Mouse (Mus musculus): ENCODE data around the gene Defb19. TPM values are rescaled to one million over a fixed set of nuclear protein-coding genes. Genes with fewer than 3 reads are reported as not detected.

Defb19 gene
- total RNA-seq, 1 experiment: not detected

- Histone ChIP-seq H3K9ac (ENCODE audit: insufficient read depth, low read depth, low read length, poor library complexity, severe bottlenecking) (no peak overlapping the region), H3K4me3 (ENCODE audit: insufficient read depth in 1 of 2, low read depth in 1 of 2, low read length in 2 of 2, poor library complexity in 1 of 2, severe bottlenecking in 1 of 2) (no peak overlapping the region), H3K36me3 (ENCODE audit: control insufficient read depth, insufficient read depth, low read length, poor library complexity, severe bottlenecking) (no peaks in the 10 kb centered on the region), H3K4me1 (ENCODE audit: control insufficient read depth in 2 of 2, insufficient read depth in 2 of 2, low read length in 2 of 2, poor library complexity in 1 of 2) (no peaks in the 10 kb centered on the region), H3K27ac (ENCODE audit: insufficient read depth, low read depth, low read length, poor library complexity, severe bottlenecking) (no peak overlapping the region), H3K9me3 (ENCODE audit: control insufficient read depth, insufficient read depth, low read depth, low read length) (no peaks in the 10 kb centered on the region)
- in situ Hi-C loops (cut with MboI; ENCODE audit: low sequenced_read_pairs in 2 of 2, unreplicated experiment in 2 of 2): no loop called here
- DNase-seq (ENCODE audit: low read depth, low spot score): no peak
- TF ChIP-seq ZC3H11A (IDR thresholded peaks at IDR 0.05; ENCODE audit: borderline replicate concordance, low read depth, low read length) (no peak), CHD2 (IDR thresholded peaks at IDR 0.05; ENCODE audit: low read depth, low read length) (no peak), HCFC1 (IDR thresholded peaks at IDR 0.05; ENCODE audit: borderline replicate concordance, insufficient read depth, low read length) (no peak), ZNF384 (IDR thresholded peaks at IDR 0.05; ENCODE audit: low read depth, low read length) (no peak), MAFK (IDR thresholded peaks at IDR 0.05; ENCODE audit: insufficient read depth, low read depth, low read length) (no peak)
These were observed 9.8 kb downstream of the Defb19 start for GRCm38 (mm10) chr2:152570313-152570712.

- no peak overlapping the region for H3K4me3 ChIP-seq (ENCODE audit: insufficient read depth in 1 of 2, low read depth in 1 of 2, low read length in 2 of 2, poor library complexity in 1 of 2, severe bottlenecking in 1 of 2)
- H3K9me3 ChIP-seq (ENCODE audit: control insufficient read depth, insufficient read depth, low read depth, low read length): no peaks in the 10 kb centered on the region
- no peaks in the 10 kb centered on the region for H3K4me1 ChIP-seq (ENCODE audit: control insufficient read depth in 2 of 2, insufficient read depth in 2 of 2, low read length in 2 of 2, poor library complexity in 1 of 2)
- no peaks in the 10 kb centered on the region for H3K36me3 ChIP-seq (ENCODE audit: control insufficient read depth, insufficient read depth, low read length, poor library complexity, severe bottlenecking)
- in situ Hi-C loops (cut with MboI; ENCODE audit: low sequenced_read_pairs in 2 of 2, unreplicated experiment in 2 of 2): no loop called here
- H3K27ac ChIP-seq (ENCODE audit: insufficient read depth, low read depth, low read length, poor library complexity, severe bottlenecking): no peak overlapping the region
- TF ChIP-seq ZNF384 (IDR thresholded peaks at IDR 0.05; ENCODE audit: low read depth, low read length) (no peak), HCFC1 (IDR thresholded peaks at IDR 0.05; ENCODE audit: borderline replicate concordance, insufficient read depth, low read length) (no peak)
- no peak overlapping the region for H3K9ac ChIP-seq (ENCODE audit: insufficient read depth, low read depth, low read length, poor library complexity, severe bottlenecking)
- no peak for DNase-seq (ENCODE audit: low read depth, low spot score)
These were observed 10.2 kb downstream of the Defb19 start for GRCm38 (mm10) chr2:152569881-152570280.

- H3K4me1 ChIP-seq (ENCODE audit: control insufficient read depth in 2 of 2, insufficient read depth in 2 of 2, low read length in 2 of 2, poor library complexity in 1 of 2): no peaks in the 10 kb centered on the region
- in situ Hi-C loops (cut with MboI; ENCODE audit: low sequenced_read_pairs in 2 of 2, unreplicated experiment in 2 of 2): no loop called here
These were observed 11.1 kb downstream of the Defb19 start, which contains the start of gene Gm17416 for GRCm38 (mm10) chr2:152569038-152569437. TSS of gene Gm17416 (plus strand) at chr2:152569338.

GRCm38 (mm10) chr2:152556655-152557054 lies 23.5 kb downstream of the Defb19 start:
- in situ Hi-C loops (cut with MboI; ENCODE audit: low sequenced_read_pairs in 2 of 2, unreplicated experiment in 2 of 2): no loop called here
- H3K4me3 ChIP-seq (ENCODE audit: insufficient read depth in 1 of 2, low read depth in 1 of 2, low read length in 2 of 2, poor library complexity in 1 of 2, severe bottlenecking in 1 of 2): no peak overlapping the region
- H3K9me3 ChIP-seq (ENCODE audit: control insufficient read depth, insufficient read depth, low read depth, low read length): no peaks in the 10 kb centered on the region
- no peaks in the 10 kb centered on the region for H3K36me3 ChIP-seq (ENCODE audit: control insufficient read depth, insufficient read depth, low read length, poor library complexity, severe bottlenecking)
- TF ChIP-seq ZNF384 (IDR thresholded peaks at IDR 0.05; ENCODE audit: low read depth, low read length): no peak
- no peak for TF ChIP-seq HCFC1 (IDR thresholded peaks at IDR 0.05; ENCODE audit: borderline replicate concordance, insufficient read depth, low read length)
- no peak for TF ChIP-seq MAFK (IDR thresholded peaks at IDR 0.05; ENCODE audit: insufficient read depth, low read depth, low read length)
- TF ChIP-seq ZC3H11A (IDR thresholded peaks at IDR 0.05; ENCODE audit: borderline replicate concordance, low read depth, low read length): no peak
- TF ChIP-seq CHD2 (IDR thresholded peaks at IDR 0.05; ENCODE audit: low read depth, low read length): no peak
- H3K27ac ChIP-seq (ENCODE audit: insufficient read depth, low read depth, low read length, poor library complexity, severe bottlenecking): no peak overlapping the region
- peaks cover 0 to 3% of the 10 kb centered on the region in 2 experiments; a peak in 1 of 4 replicates for H3K4me1 ChIP-seq (ENCODE audit: control insufficient read depth in 2 of 2, insufficient read depth in 2 of 2, low read length in 2 of 2, poor library complexity in 1 of 2)
- no peak for DNase-seq (ENCODE audit: low read depth, low spot score)
- no peak overlapping the region for H3K9ac ChIP-seq (ENCODE audit: insufficient read depth, low read depth, low read length, poor library complexity, severe bottlenecking)

More at GRCm38 (mm10) chr2:152569038-152569437, 11.1 kb downstream of the Defb19 start, which contains the start of gene Gm17416:
- Histone ChIP-seq H3K9me3 (ENCODE audit: control insufficient read depth, insufficient read depth, low read depth, low read length) (no peaks in the 10 kb centered on the region), H3K4me3 (ENCODE audit: insufficient read depth in 1 of 2, low read depth in 1 of 2, low read length in 2 of 2, poor library complexity in 1 of 2, severe bottlenecking in 1 of 2) (no peak within 1 kb of the TSS), H3K9ac (ENCODE audit: insufficient read depth, low read depth, low read length, poor library complexity, severe bottlenecking) (no peak within 1 kb of the TSS), H3K27ac (ENCODE audit: insufficient read depth, low read depth, low read length, poor library complexity, severe bottlenecking) (no peak within 1 kb of the TSS), H3K36me3 (ENCODE audit: control insufficient read depth, insufficient read depth, low read length, poor library complexity, severe bottlenecking) (no peaks in the 10 kb centered on the region)
- TF ChIP-seq MAFK (IDR thresholded peaks at IDR 0.05; ENCODE audit: insufficient read depth, low read depth, low read length) (no peak), HCFC1 (IDR thresholded peaks at IDR 0.05; ENCODE audit: borderline replicate concordance, insufficient read depth, low read length) (no peak), CHD2 (IDR thresholded peaks at IDR 0.05; ENCODE audit: low read depth, low read length) (no peak), ZNF384 (IDR thresholded peaks at IDR 0.05; ENCODE audit: low read depth, low read length) (no peak), ZC3H11A (IDR thresholded peaks at IDR 0.05; ENCODE audit: borderline replicate concordance, low read depth, low read length) (no peak)
- no peak for DNase-seq (ENCODE audit: low read depth, low spot score)

Data from ES-E14 (cell line).